Mouse (Mus musculus): ENCODE measurements at regions not wholly inside any gene's neighbourhood (a gene's known extent, or its start where the extent isn't known, plus 50 kb on each side); places are given as distances from the start of the nearest gene placed in this dataset.

DNA sequence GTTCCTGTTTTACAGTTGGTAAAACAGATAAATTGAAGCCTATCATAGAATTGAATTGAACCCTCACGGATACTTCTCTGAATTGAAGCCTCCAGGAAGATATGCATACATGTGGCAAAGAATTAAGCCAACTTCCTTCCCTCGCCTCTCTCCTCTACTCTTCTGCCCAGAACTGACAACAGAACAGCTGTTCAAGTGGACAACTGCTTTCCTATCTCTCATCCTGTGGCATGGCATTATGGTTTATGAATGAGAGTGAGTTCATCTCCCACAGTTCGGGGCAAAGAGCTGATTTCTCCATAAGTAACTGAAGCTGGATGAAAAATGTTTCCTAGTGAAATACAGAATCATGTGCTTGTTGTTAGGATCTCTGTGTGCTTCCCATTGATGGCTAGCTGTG, 190.6 kb downstream of the Kcnj2 start:
- H3K4me3 ChIP-seq, result no peak overlapping the region
- no peaks in the 10 kb centered on the region for H3K36me3 ChIP-seq (ENCODE audit: control insufficient read depth, insufficient read depth)
- no peak overlapping the region for H3K4me2 ChIP-seq (ENCODE audit: low read depth)
- no peak overlapping the region for H3ac ChIP-seq (ENCODE audit: control insufficient read depth, insufficient read length)
- H3K27me3 ChIP-seq (ENCODE audit: control insufficient read depth, insufficient read depth, insufficient read length), result no peaks in the 10 kb centered on the region
- peak; percentile 10 to 64 (median 37) for TF ChIP-seq MYOD1 (IDR thresholded peaks at IDR 0.05; ENCODE audit: control insufficient read depth in 1 of 3, insufficient read length in 2 of 3, low read depth in 2 of 3)
- peak in 1 of 3 experiments; percentile 62 for TF ChIP-seq MYOG (IDR thresholded peaks at IDR 0.05; ENCODE audit: control insufficient read depth in 1 of 3, insufficient read depth in 1 of 3, insufficient read length in 2 of 3, low read depth in 2 of 3)
- no peak for TF ChIP-seq TCF12 (IDR thresholded peaks at IDR 0.05; ENCODE audit: insufficient read depth, poor library complexity, severe bottlenecking)
- no peak for TF ChIP-seq SRF (IDR thresholded peaks at IDR 0.05; ENCODE audit: control insufficient read depth, insufficient read length, low read depth)
- no peak for TF ChIP-seq E2F4 (IDR thresholded peaks at IDR 0.05; ENCODE audit: insufficient read depth)
- TF ChIP-seq USF1 (IDR thresholded peaks at IDR 0.05; ENCODE audit: low read depth), result no peak
- TF ChIP-seq REST (IDR thresholded peaks at IDR 0.05; ENCODE audit: insufficient read depth, insufficient read length), result no peak
- TF ChIP-seq TCF3 (IDR thresholded peaks at IDR 0.05; ENCODE audit: insufficient read length, low read depth), result no peak
- TF ChIP-seq POLR2A (IDR thresholded peaks at IDR 0.05; ENCODE audit: insufficient read length, low read depth), result no peak
- no peaks in the 10 kb centered on the region for H3K79me2 ChIP-seq (ENCODE audit: control insufficient read depth, insufficient read depth)

DNA sequence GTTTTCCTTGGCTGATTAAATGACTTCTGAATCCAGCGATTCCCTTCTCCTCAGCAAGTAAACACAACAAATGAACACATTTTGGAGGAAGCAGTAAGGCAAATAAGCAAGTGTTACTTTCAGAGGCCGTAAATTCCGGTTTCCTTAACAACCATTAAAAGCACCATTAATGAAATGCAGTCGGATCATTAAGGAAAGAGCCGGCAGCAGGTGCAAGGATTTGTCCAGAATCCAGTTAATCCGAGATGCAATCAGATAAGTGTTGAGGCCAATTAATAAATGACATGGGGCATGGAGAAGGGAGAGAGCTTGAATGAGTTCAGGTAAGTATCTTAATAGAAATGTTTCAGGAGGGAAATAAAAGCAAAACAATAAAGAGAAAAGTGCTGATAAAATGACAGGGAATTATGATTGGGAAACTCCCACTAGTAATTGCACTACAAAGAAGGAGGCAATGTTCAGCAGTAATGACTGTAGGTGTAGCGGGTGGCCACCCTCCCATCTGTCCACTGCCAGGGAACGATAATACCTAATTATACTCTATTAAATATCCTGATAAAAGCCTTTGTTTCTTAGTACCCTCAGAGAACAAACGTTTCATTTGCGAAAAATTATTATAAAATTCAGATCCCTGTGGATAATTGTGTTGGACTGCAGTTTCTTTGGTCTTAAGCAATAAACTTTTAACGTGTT, 194.9 kb downstream of the Kcnj2 start:
- no peak for TF ChIP-seq MYOG (IDR thresholded peaks at IDR 0.05; ENCODE audit: control insufficient read depth in 1 of 3, insufficient read depth in 1 of 3, insufficient read length in 2 of 3, low read depth in 2 of 3)
- no peak for TF ChIP-seq USF1 (IDR thresholded peaks at IDR 0.05; ENCODE audit: low read depth)
- no peak for TF ChIP-seq POLR2A (IDR thresholded peaks at IDR 0.05; ENCODE audit: insufficient read length, low read depth)
- TF ChIP-seq SRF (IDR thresholded peaks at IDR 0.05; ENCODE audit: control insufficient read depth, insufficient read length, low read depth), result no peak
- no peak for TF ChIP-seq MAX (IDR thresholded peaks at IDR 0.05; ENCODE audit: low read depth)
- no peak for TF ChIP-seq POLR2AphosphoS2 (IDR thresholded peaks at IDR 0.05; ENCODE audit: insufficient read length, low read depth)
- TF ChIP-seq CEBPB (IDR thresholded peaks at IDR 0.05; ENCODE audit: insufficient read depth, poor library complexity, severe bottlenecking), result no peak
- TF ChIP-seq MYOD1 (IDR thresholded peaks at IDR 0.05; ENCODE audit: control insufficient read depth in 1 of 3, insufficient read length in 2 of 3, low read depth in 2 of 3), result no peak
- Histone ChIP-seq H3ac (ENCODE audit: control insufficient read depth, insufficient read length) (no peak overlapping the region), H3K79me2 (ENCODE audit: control insufficient read depth, insufficient read depth) (no peaks in the 10 kb centered on the region), H3K36me3 (ENCODE audit: control insufficient read depth, insufficient read depth) (no peaks in the 10 kb centered on the region), H3K4me2 (ENCODE audit: low read depth) (no peak overlapping the region), H3K4me3 (no peak overlapping the region), H3K27me3 (ENCODE audit: control insufficient read depth, insufficient read depth, insufficient read length) (no peaks in the 10 kb centered on the region)

DNA sequence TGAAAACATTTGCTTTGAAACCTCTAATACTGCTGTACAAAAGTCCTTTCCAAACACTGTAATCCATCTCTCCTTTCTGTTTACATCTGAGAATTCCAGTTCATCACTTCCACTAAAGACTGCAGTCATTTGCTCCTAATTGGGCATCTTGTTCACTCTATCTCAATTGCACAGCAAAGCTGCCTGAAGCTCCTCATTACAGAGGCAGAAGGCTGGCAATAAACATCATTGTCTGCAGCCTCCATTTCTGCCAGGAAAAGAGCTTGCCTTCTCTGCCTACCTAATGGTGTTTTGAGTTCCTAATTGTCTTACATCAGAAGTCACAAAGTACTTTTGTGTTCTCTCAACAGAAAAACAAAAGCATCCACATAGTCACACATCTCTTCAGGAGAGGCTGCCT, 207.7 kb downstream of the Kcnj2 start:
- H3ac ChIP-seq (ENCODE audit: control insufficient read depth, insufficient read length), result no peak overlapping the region
- no peak overlapping the region for H3K4me2 ChIP-seq (ENCODE audit: low read depth)
- H3K27me3 ChIP-seq (ENCODE audit: control insufficient read depth, insufficient read depth, insufficient read length), result no peaks in the 10 kb centered on the region
- no peaks in the 10 kb centered on the region for H3K79me2 ChIP-seq (ENCODE audit: control insufficient read depth, insufficient read depth)
- H3K36me3 ChIP-seq (ENCODE audit: control insufficient read depth, insufficient read depth), result no peaks in the 10 kb centered on the region
- TF ChIP-seq MYOD1 (IDR thresholded peaks at IDR 0.05; ENCODE audit: control insufficient read depth in 1 of 3, insufficient read length in 2 of 3, low read depth in 2 of 3), result no peak
- no peak for TF ChIP-seq POLR2AphosphoS2 (IDR thresholded peaks at IDR 0.05; ENCODE audit: insufficient read length, low read depth)
- TF ChIP-seq CEBPB (IDR thresholded peaks at IDR 0.05; ENCODE audit: insufficient read depth, poor library complexity, severe bottlenecking), result no peak
- TF ChIP-seq MAX (IDR thresholded peaks at IDR 0.05; ENCODE audit: low read depth), result no peak
- TF ChIP-seq MYOG (IDR thresholded peaks at IDR 0.05; ENCODE audit: control insufficient read depth in 1 of 3, insufficient read depth in 1 of 3, insufficient read length in 2 of 3, low read depth in 2 of 3), result no peak
- TF ChIP-seq POLR2A (IDR thresholded peaks at IDR 0.05; ENCODE audit: insufficient read length, low read depth), result no peak
- TF ChIP-seq E2F4 (IDR thresholded peaks at IDR 0.05; ENCODE audit: insufficient read depth), result no peak
- TF ChIP-seq SRF (IDR thresholded peaks at IDR 0.05; ENCODE audit: control insufficient read depth, insufficient read length, low read depth), result no peak
- no peak for TF ChIP-seq USF1 (IDR thresholded peaks at IDR 0.05; ENCODE audit: low read depth)
- TF ChIP-seq TCF12 (IDR thresholded peaks at IDR 0.05; ENCODE audit: insufficient read depth, poor library complexity, severe bottlenecking), result no peak
- no peak for TF ChIP-seq TCF3 (IDR thresholded peaks at IDR 0.05; ENCODE audit: insufficient read length, low read depth)
- no peak for TF ChIP-seq REST (IDR thresholded peaks at IDR 0.05; ENCODE audit: insufficient read depth, insufficient read length)
- H3K4me3 ChIP-seq, result no peak overlapping the region

- Histone ChIP-seq H3ac (ENCODE audit: control insufficient read depth, insufficient read length) (no peak overlapping the region), H3K27me3 (ENCODE audit: control insufficient read depth, insufficient read depth, insufficient read length) (no peaks in the 10 kb centered on the region), H3K36me3 (ENCODE audit: control insufficient read depth, insufficient read depth) (no peaks in the 10 kb centered on the region), H3K4me3 (no peak overlapping the region), H3K4me2 (ENCODE audit: low read depth) (no peak overlapping the region), H3K79me2 (ENCODE audit: control insufficient read depth, insufficient read depth) (no peaks in the 10 kb centered on the region)
- TF ChIP-seq POLR2AphosphoS2 (IDR thresholded peaks at IDR 0.05; ENCODE audit: insufficient read length, low read depth), result no peak
- TF ChIP-seq TCF12 (IDR thresholded peaks at IDR 0.05; ENCODE audit: insufficient read depth, poor library complexity, severe bottlenecking), result no peak
- no peak for TF ChIP-seq CEBPB (IDR thresholded peaks at IDR 0.05; ENCODE audit: insufficient read depth, poor library complexity, severe bottlenecking)
- no peak for TF ChIP-seq USF1 (IDR thresholded peaks at IDR 0.05; ENCODE audit: low read depth)
- TF ChIP-seq MYOD1 (IDR thresholded peaks at IDR 0.05; ENCODE audit: control insufficient read depth in 1 of 3, insufficient read length in 2 of 3, low read depth in 2 of 3), result no peak
- no peak for TF ChIP-seq REST (IDR thresholded peaks at IDR 0.05; ENCODE audit: insufficient read depth, insufficient read length)
- no peak for TF ChIP-seq E2F4 (IDR thresholded peaks at IDR 0.05; ENCODE audit: insufficient read depth)
- TF ChIP-seq TCF3 (IDR thresholded peaks at IDR 0.05; ENCODE audit: insufficient read length, low read depth), result no peak
- TF ChIP-seq POLR2A (IDR thresholded peaks at IDR 0.05; ENCODE audit: insufficient read length, low read depth), result no peak
- no peak for TF ChIP-seq MYOG (IDR thresholded peaks at IDR 0.05; ENCODE audit: control insufficient read depth in 1 of 3, insufficient read depth in 1 of 3, insufficient read length in 2 of 3, low read depth in 2 of 3)
- TF ChIP-seq SRF (IDR thresholded peaks at IDR 0.05; ENCODE audit: control insufficient read depth, insufficient read length, low read depth), result no peak
- TF ChIP-seq MAX (IDR thresholded peaks at IDR 0.05; ENCODE audit: low read depth), result no peak
Observed at GRCm38 (mm10) chr11:111280769-111281168, 214.8 kb downstream of the Kcnj2 start.
